Mouse (Mus musculus): ENCODE measurements around the gene Zranb2. TPM values are rescaled to one million over a fixed set of nuclear protein-coding genes. Genes with fewer than 3 reads are reported as not detected.
A peak's percentile ranks its signal among the peaks of the same experiment; 100 is the strongest.

Zranb2 gene
- total RNA-seq (2015), result 60.3 and 72.0 TPM in 2 replicates
- total RNA-seq (2017), result 241 and 337 TPM in 2 replicates

GRCm38 (mm10) chr3:157533964-157534785 is at the start of gene Zranb2:
Gene Zranb2, plus strand, starts transcription at chr3:157534160.
- ATAC-seq (replicated peaks; ENCODE audit: poor library complexity), result peak; percentile 86

- ATAC-seq (replicated peaks; ENCODE audit: poor library complexity), result no peak
Observed at GRCm38 (mm10) chr3:157492043-157492442, 41.9 kb upstream of the Zranb2 start.

- ATAC-seq (replicated peaks; ENCODE audit: poor library complexity), result no peak
Observed at GRCm38 (mm10) chr3:157502216-157502615, 31.7 kb upstream of the Zranb2 start.

- no peak for ATAC-seq (replicated peaks; ENCODE audit: poor library complexity)
Observed at GRCm38 (mm10) chr3:157514116-157514796, 19.7 kb upstream of the Zranb2 start.

GRCm38 (mm10) chr3:157516471-157516870 is 17.5 kb upstream of the Zranb2 start:
- no peak for ATAC-seq (replicated peaks; ENCODE audit: poor library complexity)

GRCm38 (mm10) chr3:157517992-157518391 is 16.0 kb upstream of the Zranb2 start:
- peak; percentile 68 for ATAC-seq (replicated peaks; ENCODE audit: poor library complexity)

GRCm38 (mm10) chr3:157520433-157520832 is 13.5 kb upstream of the Zranb2 start:
- peak; percentile 79 for ATAC-seq (replicated peaks; ENCODE audit: poor library complexity)

GRCm38 (mm10) chr3:157523834-157524233 is 10.1 kb upstream of the Zranb2 start:
- no peak for ATAC-seq (replicated peaks; ENCODE audit: poor library complexity)

- no peak for ATAC-seq (replicated peaks; ENCODE audit: poor library complexity)
Observed at GRCm38 (mm10) chr3:157531585-157531984, 2.4 kb upstream of the Zranb2 start.

GRCm38 (mm10) chr3:157534786-157535415 is 941 bp downstream of the Zranb2 start:
- ATAC-seq (replicated peaks; ENCODE audit: poor library complexity), result peak; percentile 68

- no peak for ATAC-seq (replicated peaks; ENCODE audit: poor library complexity)
Observed at GRCm38 (mm10) chr3:157549323-157549722, 15.4 kb downstream of the Zranb2 start.

GRCm38 (mm10) chr3:157549758-157550600 is 16.0 kb downstream of the Zranb2 start:
- peak; percentile 14 for ATAC-seq (replicated peaks; ENCODE audit: poor library complexity)

- peak; percentile 57 for ATAC-seq (replicated peaks; ENCODE audit: poor library complexity)
Observed at GRCm38 (mm10) chr3:157565196-157565595, 31.2 kb downstream of the Zranb2 start.

GRCm38 (mm10) chr3:157566725-157567565 is 33.0 kb downstream of the Zranb2 start, which contains the start of gene Ptger3:
Gene Ptger3, plus strand, starts transcription at chr3:157566892.
- peak; percentile 67 for ATAC-seq (replicated peaks; ENCODE audit: poor library complexity)

GRCm38 (mm10) chr3:157567566-157568132 is 33.7 kb downstream of the Zranb2 start:
- ATAC-seq (replicated peaks; ENCODE audit: poor library complexity), result 0 out of 2 replicates have a peak, but pooled peaks have one; percentile 6

GRCm38 (mm10) chr3:157572011-157572410 is 38.1 kb downstream of the Zranb2 start:
- ATAC-seq (replicated peaks; ENCODE audit: poor library complexity), result peak; percentile 38

- peak; percentile 56 for ATAC-seq (replicated peaks; ENCODE audit: poor library complexity)
Observed at GRCm38 (mm10) chr3:157575441-157576342, 41.7 kb downstream of the Zranb2 start.

GRCm38 (mm10) chr3:157576343-157576722 is 42.4 kb downstream of the Zranb2 start:
- peak; percentile 29 for ATAC-seq (replicated peaks; ENCODE audit: poor library complexity)
